ENCODE assay signal across 9 mouse cellular contexts in genomic region chrX:10574523-10574922, GRCm38 (mm10).
DNase-seq lines count a peak whose midpoint lies in the region; ATAC-seq and TF ChIP-seq lines count a peak whose summit lies in the region.
"Had no signal": no experiment of that assay in that cellular context is flagged by ENCODE, and none has a peak within 500 bp of the region (broad histone marks: within the 10 kb centered on the region; RNA-seq: fewer than 3 reads in every experiment).

No protein-coding gene starts in this region.

- no peak overlapping the region for H3K9ac ChIP-seq in midbrain, embryonic 14.5 days (replicated peaks; ENCODE audit: low read length)
- H3K9ac ChIP-seq in midbrain, embryonic 13.5 days (replicated peaks), result no peak overlapping the region
- H3K9ac ChIP-seq in heart, embryonic 12.5 days, result no peak overlapping the region

- ATAC-seq in midbrain, embryonic 14.5 days (ENCODE audit: low FRiP score, low TSS enrichment), result no peak
- ATAC-seq in midbrain, embryonic 13.5 days, result no peak
- no peak for ATAC-seq in heart, embryonic 12.5 days (ENCODE audit: insufficient number of reproducible peaks, low FRiP score)
- ATAC-seq in inflammation-experienced regulatory T-cells, adult 6 months, result no peak

- no peaks in the 10 kb centered on the region for H3K9me3 ChIP-seq in midbrain, embryonic 14.5 days (ENCODE audit: control insufficient read depth, low read length)
- no peaks in the 10 kb centered on the region for H3K9me3 ChIP-seq in midbrain, embryonic 13.5 days
- no peaks in the 10 kb centered on the region for H3K9me3 ChIP-seq in heart, embryonic 12.5 days (replicated peaks)
- H3K9me3 ChIP-seq in midbrain, embryonic 10.5 days (replicated peaks), result no peaks in the 10 kb centered on the region; the same call in 1 of the 2 replicates

- peak; percentile 62 for DNase-seq in midbrain, embryonic 14.5 days
- peak; percentile 52 to 64 for DNase-seq in cerebellum, adult 18-20 months
- DNase-seq in layer of hippocampus, adult 2 months (ENCODE audit: low spot score in 2 of 2), result peak; percentile 19 to 54
- peak; percentile 10 to 13 for DNase-seq in right cerebral cortex, postnatal 36 days (ENCODE audit: low spot score in 2 of 2)
- no peak for DNase-seq in midbrain, embryonic 10.5 days (ENCODE audit: low spot score)

- TF ChIP-seq CTCF in layer of hippocampus, adult 2 months (conservative IDR thresholded peaks at IDR 0.05), result no peak

- no peaks in the 10 kb centered on the region for H3K27me3 ChIP-seq in midbrain, embryonic 14.5 days (ENCODE audit: control insufficient read depth, insufficient read depth, low read length)
- no peaks in the 10 kb centered on the region for H3K27me3 ChIP-seq in midbrain, embryonic 13.5 days
- no peaks in the 10 kb centered on the region for H3K27me3 ChIP-seq in heart, embryonic 12.5 days (replicated peaks)
- H3K27me3 ChIP-seq in midbrain, embryonic 10.5 days (ENCODE audit: low read depth, poor library complexity, severe bottlenecking), result 0 out of 2 replicates have a peak, but pooled peaks cover 3% of the 10 kb centered on the region

- no peaks in the 10 kb centered on the region for H3K4me1 ChIP-seq in midbrain, embryonic 14.5 days (ENCODE audit: control insufficient read depth, insufficient read depth, low read length)
- peaks cover 4% of the 10 kb centered on the region; the same call in 1 of the 2 replicates for H3K4me1 ChIP-seq in midbrain, embryonic 13.5 days (replicated peaks)
- H3K4me1 ChIP-seq in heart, embryonic 12.5 days (replicated peaks), result 0 out of 2 replicates have a peak, but pooled peaks cover 9% of the 10 kb centered on the region
- peaks cover 3% of the 10 kb centered on the region; the same call in 1 of the 2 replicates for H3K4me1 ChIP-seq in midbrain, embryonic 10.5 days

- WGBS in midbrain, embryonic 14.5 days, result 35% methylated on average over 3 of the region's 3 CpGs
- 51% methylated on average over 3 of the region's 3 CpGs for WGBS in midbrain, embryonic 13.5 days
- WGBS in heart, embryonic 12.5 days, result 38% methylated on average over 3 of the region's 3 CpGs
- 67% methylated on average over 3 of the region's 3 CpGs for WGBS in midbrain, embryonic 10.5 days

- no peak overlapping the region for H3K27ac ChIP-seq in midbrain, embryonic 14.5 days (replicated peaks; ENCODE audit: low read depth, low read length)
- no peak overlapping the region for H3K27ac ChIP-seq in midbrain, embryonic 13.5 days
- peak overlapping the region; percentile 74 for H3K27ac ChIP-seq in heart, embryonic 12.5 days (ENCODE audit: poor library complexity, severe bottlenecking)
- peak overlapping the region; percentile 71; the same call in 1 of the 2 replicates for H3K27ac ChIP-seq in layer of hippocampus, adult 2 months
- no peak overlapping the region for H3K27ac ChIP-seq in midbrain, embryonic 10.5 days (replicated peaks)
- H3K27ac ChIP-seq: macrophage had no signal

- H3K4me3 ChIP-seq in midbrain, embryonic 14.5 days (replicated peaks; ENCODE audit: low read depth, low read length), result no peak overlapping the region
- no peak overlapping the region for H3K4me3 ChIP-seq in midbrain, embryonic 13.5 days (replicated peaks)
- no peak overlapping the region for H3K4me3 ChIP-seq in heart, embryonic 12.5 days
- no peak overlapping the region for H3K4me3 ChIP-seq in layer of hippocampus, adult 2 months
- no peak overlapping the region for H3K4me3 ChIP-seq in midbrain, embryonic 10.5 days

- H3K36me3 ChIP-seq in midbrain, embryonic 14.5 days (ENCODE audit: control insufficient read depth, insufficient read depth, low read length), result no peaks in the 10 kb centered on the region
- no peaks in the 10 kb centered on the region for H3K36me3 ChIP-seq in midbrain, embryonic 13.5 days
- no peaks in the 10 kb centered on the region for H3K36me3 ChIP-seq in heart, embryonic 12.5 days
- H3K36me3 ChIP-seq in midbrain, embryonic 10.5 days, result no peaks in the 10 kb centered on the region

- no peak overlapping the region for H3K4me2 ChIP-seq in midbrain, embryonic 14.5 days (ENCODE audit: low read length)
- H3K4me2 ChIP-seq in midbrain, embryonic 13.5 days (replicated peaks), result no peak overlapping the region
- H3K4me2 ChIP-seq in heart, embryonic 12.5 days, result no peak overlapping the region

Comparison
In these comparisons a context has a peak if more than half of its experiments do, and no peak if none do; other contexts are left out.
1. H3K27ac ChIP-seq: peak in heart, embryonic 12.5 days (single experiment) and layer of hippocampus, adult 2 months (single experiment); none in midbrain, embryonic 14.5 days (single experiment), midbrain, embryonic 13.5 days (single experiment) and midbrain, embryonic 10.5 days (single experiment).